Mouse (Mus musculus): ENCODE measurements around the gene Pcdh8.

The Pcdh8 gene

DNA sequence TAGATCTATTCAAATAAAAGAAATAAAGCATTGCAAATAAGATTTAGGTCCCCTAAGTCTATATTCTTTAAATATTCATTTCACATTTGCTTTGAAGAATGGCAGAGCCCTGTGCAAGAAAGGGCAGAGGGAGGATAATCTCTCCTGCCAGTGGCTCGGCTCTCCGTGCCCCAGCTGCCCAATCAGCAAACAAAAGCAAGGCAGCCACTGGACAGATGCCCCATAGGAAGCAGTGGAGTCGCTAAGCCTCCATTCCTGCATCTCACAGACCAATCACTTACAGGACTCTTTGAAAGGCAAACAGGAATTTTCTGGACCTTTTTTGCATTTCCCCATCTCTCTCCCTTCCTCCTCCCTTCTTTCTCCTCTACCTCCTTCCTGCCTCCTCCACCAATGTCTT lies 17.0 kb downstream of the Pcdh8 start:
- no peak for DNase-seq (ENCODE audit: low spot score in 2 of 2)

GRCm38 (mm10) chr14:79753733-79754132 lies 17.4 kb downstream of the Pcdh8 start:
- no peak for DNase-seq (ENCODE audit: low spot score in 2 of 2)

GRCm38 (mm10) chr14:79740515-79740914 lies 30.6 kb downstream of the Pcdh8 start:
- no peak for DNase-seq (ENCODE audit: low spot score in 2 of 2)

- no peak for DNase-seq (ENCODE audit: low spot score in 2 of 2)
Observed at GRCm38 (mm10) chr14:79738441-79738840, 32.7 kb downstream of the Pcdh8 start.

GRCm38 (mm10) chr14:79737642-79738379 lies 33.3 kb downstream of the Pcdh8 start:
- no peak for DNase-seq (ENCODE audit: low spot score in 2 of 2)

DNA sequence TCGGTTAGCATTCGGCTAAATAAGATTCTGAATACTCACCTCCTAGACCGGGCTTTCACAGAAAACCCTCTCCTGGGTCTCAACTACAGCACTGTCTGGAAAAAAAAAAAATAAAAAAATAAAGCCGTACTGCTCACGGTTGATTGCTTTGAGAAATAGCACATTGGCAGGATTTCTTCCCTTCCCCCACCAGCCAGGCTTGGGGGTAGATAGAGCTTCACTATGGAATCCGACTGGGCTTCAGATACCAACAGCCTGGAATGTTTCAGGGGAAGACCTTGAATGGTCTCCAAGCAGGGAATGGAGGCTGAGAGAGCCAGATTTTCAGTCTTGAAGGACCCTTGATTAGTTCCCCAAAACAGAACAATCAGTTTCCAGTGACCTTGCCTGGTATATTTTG lies 34.3 kb downstream of the Pcdh8 start:
- no peak for DNase-seq (ENCODE audit: low spot score in 2 of 2)

DNA sequence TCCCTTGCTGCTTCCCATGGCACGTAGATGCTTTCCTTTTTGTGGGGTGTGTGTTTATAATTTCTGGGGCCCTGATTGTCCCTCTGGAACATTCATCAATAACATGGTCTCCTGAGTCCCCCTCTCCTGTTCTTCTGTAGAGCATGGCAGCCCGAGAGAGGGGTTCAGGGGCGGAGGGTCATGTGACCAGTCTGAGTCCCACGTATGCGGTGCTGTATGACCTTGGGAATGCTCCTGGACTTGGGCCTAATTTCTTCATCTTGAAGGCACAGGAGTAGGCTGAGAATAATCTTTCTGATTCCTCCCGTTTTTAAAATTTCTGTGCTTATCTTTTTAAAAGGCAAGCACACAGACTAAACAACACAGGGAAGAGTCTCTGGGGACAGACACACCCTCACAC lies 37.6 kb downstream of the Pcdh8 start:
- DNase-seq (ENCODE audit: low spot score in 2 of 2): no peak

GRCm38 (mm10) chr14:79728811-79729210 lies 42.3 kb downstream of the Pcdh8 start:
- no peak for DNase-seq (ENCODE audit: low spot score in 2 of 2)

GRCm38 (mm10) chr14:79724002-79724681 lies 47.0 kb downstream of the Pcdh8 start:
- no peak for DNase-seq (ENCODE audit: low spot score in 2 of 2)

DNA sequence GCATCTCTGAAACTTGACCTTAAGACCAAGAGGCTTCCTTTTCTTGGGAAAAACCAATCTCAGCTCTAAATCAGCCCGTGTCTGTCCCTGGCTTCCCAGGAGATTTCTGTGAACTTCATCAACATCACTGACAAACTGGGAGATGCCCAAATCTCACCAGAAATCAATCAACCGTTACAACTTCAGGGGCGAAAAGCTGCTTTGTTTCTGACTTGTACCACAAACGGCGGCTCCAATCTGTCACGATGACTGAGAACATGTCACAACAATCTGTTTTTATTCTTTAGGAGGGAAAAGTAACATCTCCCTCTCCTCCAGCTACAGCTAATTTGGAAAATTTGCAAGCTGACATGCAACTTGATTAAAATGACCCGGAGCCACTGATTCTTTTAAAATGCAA lies 48.9 kb downstream of the Pcdh8 start:
- DNase-seq (ENCODE audit: low spot score in 2 of 2): no peak

All from spleen, postnatal 14 days (tissue).